Mouse (Mus musculus): ENCODE results near the gene Mlxip. TPM values are rescaled to one million over a fixed set of nuclear protein-coding genes. Genes with fewer than 3 reads are reported as not detected.

Gene Mlxip
- polyA plus RNA-seq, 1 experiment from 2014 or later, result 17.8 TPM

DNA sequence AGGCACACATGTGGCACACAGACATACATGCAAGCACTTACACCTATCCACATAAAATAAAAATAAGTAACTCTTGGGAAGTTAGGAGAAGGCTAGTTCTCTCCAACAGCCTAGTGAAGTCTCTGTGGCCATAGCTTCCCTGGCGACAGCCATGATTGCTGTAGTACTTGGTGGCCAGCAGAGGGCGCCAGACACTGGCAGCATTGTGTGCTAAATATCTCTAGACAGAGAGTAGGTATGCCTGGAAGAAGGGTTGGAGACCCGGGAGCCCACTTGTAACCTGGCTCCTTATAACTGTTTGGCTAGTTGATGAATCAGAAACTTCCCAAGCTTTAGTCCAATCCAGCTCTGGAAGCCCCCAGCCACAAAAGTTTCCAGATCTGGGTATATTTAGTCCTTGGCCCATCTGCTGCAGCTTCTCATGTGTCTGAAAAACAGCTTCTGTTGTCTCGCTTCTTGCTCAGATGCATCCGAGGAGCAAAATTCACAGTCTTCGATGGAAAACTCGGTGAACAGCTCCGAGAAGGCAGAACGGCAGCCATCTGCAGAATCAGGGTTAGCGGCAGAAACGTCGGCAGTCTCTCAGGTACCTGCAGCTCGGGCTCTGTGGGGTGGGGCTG, 25.6 kb upstream of the Mlxip start:
- peak; percentile 95 for TF ChIP-seq CTCF (IDR thresholded peaks at IDR 0.05; ENCODE audit: low read depth)

DNA sequence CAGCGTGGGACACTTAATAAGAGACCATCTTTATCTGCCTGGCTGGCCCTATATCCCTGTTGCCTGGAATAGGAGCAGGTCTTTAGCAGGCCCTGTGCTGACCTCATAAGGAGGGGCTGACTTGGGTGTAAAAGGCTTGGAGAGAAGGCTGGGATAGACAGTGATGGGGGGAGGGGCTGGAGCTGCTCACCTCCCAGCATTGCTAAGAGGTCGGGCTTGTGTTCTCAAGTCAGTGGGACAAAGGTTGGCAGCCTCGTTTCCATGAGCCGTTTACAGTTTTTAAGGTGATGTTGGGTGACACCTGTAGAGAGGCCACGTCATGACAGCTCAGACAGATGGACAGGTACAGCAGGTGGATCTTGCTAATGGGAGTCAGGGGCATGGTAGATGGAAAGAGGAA, 24.5 kb upstream of the Mlxip start:
- ATAC-seq, result no peak
- no peak overlapping the region for H3K4me3 ChIP-seq (ENCODE audit: low read depth, low read length)
- peaks cover 36% of the 10 kb centered on the region for H3K36me3 ChIP-seq (ENCODE audit: control insufficient read depth, insufficient read depth)

More for the DNA sequence above, 25.6 kb upstream of the Mlxip start:
- 76% methylated on average over 13 of the region's 13 CpGs for WGBS
- Histone ChIP-seq H3K27ac (ENCODE audit: low read depth, low read length) (no peak overlapping the region), H3K4me3 (ENCODE audit: low read depth, low read length) (no peak overlapping the region), H3K27me3 (replicated peaks; ENCODE audit: control insufficient read depth, insufficient read depth, low read length) (no peaks in the 10 kb centered on the region), H3K36me3 (ENCODE audit: control insufficient read depth, insufficient read depth) (peaks cover 37% of the 10 kb centered on the region), H3K9me3 (ENCODE audit: control insufficient read depth) (no peaks in the 10 kb centered on the region), H3K4me1 (replicated peaks; ENCODE audit: control insufficient read depth, insufficient read depth, low read length) (no peaks in the 10 kb centered on the region), H3K9ac (ENCODE audit: low read depth, low read length) (no peak overlapping the region), H3K4me2 (replicated peaks; ENCODE audit: low read depth) (no peak overlapping the region)
- no peak for ATAC-seq

DNA sequence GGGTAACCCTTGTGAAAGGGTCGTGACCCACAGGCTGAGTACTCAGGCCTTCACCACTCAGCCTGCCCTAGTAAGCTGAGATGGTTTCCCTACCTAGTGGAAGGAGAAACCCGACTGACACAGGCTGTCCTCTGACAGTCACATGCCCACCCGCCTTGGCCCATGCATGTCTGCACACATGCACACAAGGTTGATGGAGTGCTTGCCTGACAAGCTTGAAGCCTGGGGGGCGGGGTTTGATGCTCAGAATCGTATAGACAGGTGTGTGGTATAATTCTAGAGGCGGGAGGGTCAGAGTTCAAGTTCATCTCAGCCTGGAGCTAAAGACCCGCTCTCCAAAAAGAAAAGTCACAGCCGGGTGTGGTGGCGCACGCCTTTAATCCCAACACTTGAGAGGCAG, 19.3 kb upstream of the Mlxip start:
- H3K27ac ChIP-seq (ENCODE audit: low read depth, low read length), result no peak overlapping the region
- H3K4me1 ChIP-seq (replicated peaks; ENCODE audit: control insufficient read depth, insufficient read depth, low read length), result no peaks in the 10 kb centered on the region
- H3K4me2 ChIP-seq (replicated peaks; ENCODE audit: low read depth), result no peak overlapping the region
- H3K36me3 ChIP-seq (ENCODE audit: control insufficient read depth, insufficient read depth), result peaks cover 31% of the 10 kb centered on the region
- no peaks in the 10 kb centered on the region for H3K9me3 ChIP-seq (ENCODE audit: control insufficient read depth)
- TF ChIP-seq CTCF (IDR thresholded peaks at IDR 0.05; ENCODE audit: low read depth), result no peak
- WGBS, result 87% methylated on average over 10 of the region's 10 CpGs
- H3K4me3 ChIP-seq (ENCODE audit: low read depth, low read length), result no peak overlapping the region
- no peak overlapping the region for H3K9ac ChIP-seq (ENCODE audit: low read depth, low read length)
- no peak for ATAC-seq
- no peaks in the 10 kb centered on the region for H3K27me3 ChIP-seq (replicated peaks; ENCODE audit: control insufficient read depth, insufficient read depth, low read length)

More for the DNA sequence above, 24.5 kb upstream of the Mlxip start:
- TF ChIP-seq CTCF (IDR thresholded peaks at IDR 0.05; ENCODE audit: low read depth), result no peak
- Histone ChIP-seq H3K27ac (ENCODE audit: low read depth, low read length) (no peak overlapping the region), H3K27me3 (replicated peaks; ENCODE audit: control insufficient read depth, insufficient read depth, low read length) (no peaks in the 10 kb centered on the region), H3K4me1 (replicated peaks; ENCODE audit: control insufficient read depth, insufficient read depth, low read length) (no peaks in the 10 kb centered on the region), H3K4me2 (replicated peaks; ENCODE audit: low read depth) (no peak overlapping the region), H3K9me3 (ENCODE audit: control insufficient read depth) (no peaks in the 10 kb centered on the region), H3K9ac (ENCODE audit: low read depth, low read length) (no peak overlapping the region)
- WGBS, result 90% methylated on average over 5 of the region's 5 CpGs

DNA sequence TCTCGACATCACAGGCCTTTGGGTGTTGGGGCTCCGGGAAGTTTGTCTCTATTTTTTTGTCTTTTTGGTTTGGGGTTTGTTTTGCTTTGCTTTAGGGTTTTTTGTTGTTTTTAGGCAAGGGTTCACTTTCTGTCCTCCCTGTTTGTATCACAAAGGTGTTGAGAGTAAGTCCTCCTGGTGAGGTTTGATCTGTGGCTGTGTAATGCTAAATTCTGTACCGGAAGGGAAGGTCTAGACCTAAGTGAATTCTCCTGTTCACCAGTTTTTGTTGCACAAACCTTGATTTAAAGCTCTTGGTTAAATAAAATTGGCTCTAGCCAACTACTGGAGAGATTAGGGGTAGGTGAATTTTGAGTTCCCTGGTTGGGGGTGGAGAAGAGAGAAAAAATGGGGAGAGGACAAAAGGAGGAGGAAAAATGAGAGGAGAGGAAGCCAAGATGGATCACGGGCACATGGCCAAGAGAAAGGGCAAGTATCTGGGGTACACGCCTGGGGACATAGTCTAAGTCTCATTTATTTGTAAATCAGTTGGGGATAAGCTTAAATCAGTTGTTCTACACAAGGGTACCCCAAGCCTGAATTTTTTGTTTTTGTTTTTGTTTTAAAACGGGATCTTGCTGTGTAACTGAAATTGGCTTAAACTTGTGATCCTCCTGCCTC, 18.7 kb upstream of the Mlxip start:
- TF ChIP-seq CTCF (IDR thresholded peaks at IDR 0.05; ENCODE audit: low read depth), result no peak
- no peaks in the 10 kb centered on the region for H3K9me3 ChIP-seq (ENCODE audit: control insufficient read depth)
- no peaks in the 10 kb centered on the region for H3K4me1 ChIP-seq (replicated peaks; ENCODE audit: control insufficient read depth, insufficient read depth, low read length)
- H3K36me3 ChIP-seq (ENCODE audit: control insufficient read depth, insufficient read depth), result peaks cover 27% of the 10 kb centered on the region
- no peak overlapping the region for H3K27ac ChIP-seq (ENCODE audit: low read depth, low read length)
- H3K4me2 ChIP-seq (replicated peaks; ENCODE audit: low read depth), result peak overlapping the region; percentile 41; the same call in 1 of the 2 replicates
- H3K9ac ChIP-seq (ENCODE audit: low read depth, low read length), result no peak overlapping the region
- no peak for ATAC-seq
- WGBS, result 83% methylated on average over 6 of the region's 6 CpGs
- H3K4me3 ChIP-seq (ENCODE audit: low read depth, low read length), result no peak overlapping the region
- no peaks in the 10 kb centered on the region for H3K27me3 ChIP-seq (replicated peaks; ENCODE audit: control insufficient read depth, insufficient read depth, low read length)

DNA sequence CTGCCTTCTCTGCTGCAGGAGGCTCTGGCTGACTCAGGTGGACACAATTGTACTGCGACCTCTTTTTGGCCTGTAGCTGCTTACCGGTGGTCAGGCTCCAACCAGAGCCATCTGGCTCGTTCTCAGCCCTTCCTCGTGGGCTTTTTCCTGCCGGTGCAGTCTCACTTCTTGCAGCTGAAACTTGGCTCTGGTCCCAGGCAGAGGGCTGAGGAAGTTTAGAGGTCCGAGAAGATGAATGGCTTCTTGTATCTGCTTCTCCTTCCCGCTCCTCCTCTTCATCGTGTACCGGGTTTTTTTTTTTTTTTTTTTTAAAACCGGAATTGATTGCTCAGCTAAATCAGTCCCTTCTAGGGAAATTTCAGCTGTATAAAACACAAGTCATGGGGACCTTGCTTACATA, 18.0 kb upstream of the Mlxip start:
- ATAC-seq, result 0 out of 2 replicates have a peak, but pooled peaks have one; percentile 19
- Histone ChIP-seq H3K4me3 (ENCODE audit: low read depth, low read length) (no peak overlapping the region), H3K27ac (ENCODE audit: low read depth, low read length) (peak overlapping the region; percentile 35; the same call in 1 of the 2 replicates), H3K9me3 (ENCODE audit: control insufficient read depth) (no peaks in the 10 kb centered on the region), H3K4me2 (replicated peaks; ENCODE audit: low read depth) (peak overlapping the region; percentile 41), H3K9ac (ENCODE audit: low read depth, low read length) (no peak overlapping the region), H3K27me3 (replicated peaks; ENCODE audit: control insufficient read depth, insufficient read depth, low read length) (no peaks in the 10 kb centered on the region), H3K36me3 (ENCODE audit: control insufficient read depth, insufficient read depth) (peaks cover 21% of the 10 kb centered on the region), H3K4me1 (replicated peaks; ENCODE audit: control insufficient read depth, insufficient read depth, low read length) (no peaks in the 10 kb centered on the region)
- TF ChIP-seq CTCF (IDR thresholded peaks at IDR 0.05; ENCODE audit: low read depth), result no peak
- 40% methylated on average over 10 of the region's 10 CpGs for WGBS

DNA sequence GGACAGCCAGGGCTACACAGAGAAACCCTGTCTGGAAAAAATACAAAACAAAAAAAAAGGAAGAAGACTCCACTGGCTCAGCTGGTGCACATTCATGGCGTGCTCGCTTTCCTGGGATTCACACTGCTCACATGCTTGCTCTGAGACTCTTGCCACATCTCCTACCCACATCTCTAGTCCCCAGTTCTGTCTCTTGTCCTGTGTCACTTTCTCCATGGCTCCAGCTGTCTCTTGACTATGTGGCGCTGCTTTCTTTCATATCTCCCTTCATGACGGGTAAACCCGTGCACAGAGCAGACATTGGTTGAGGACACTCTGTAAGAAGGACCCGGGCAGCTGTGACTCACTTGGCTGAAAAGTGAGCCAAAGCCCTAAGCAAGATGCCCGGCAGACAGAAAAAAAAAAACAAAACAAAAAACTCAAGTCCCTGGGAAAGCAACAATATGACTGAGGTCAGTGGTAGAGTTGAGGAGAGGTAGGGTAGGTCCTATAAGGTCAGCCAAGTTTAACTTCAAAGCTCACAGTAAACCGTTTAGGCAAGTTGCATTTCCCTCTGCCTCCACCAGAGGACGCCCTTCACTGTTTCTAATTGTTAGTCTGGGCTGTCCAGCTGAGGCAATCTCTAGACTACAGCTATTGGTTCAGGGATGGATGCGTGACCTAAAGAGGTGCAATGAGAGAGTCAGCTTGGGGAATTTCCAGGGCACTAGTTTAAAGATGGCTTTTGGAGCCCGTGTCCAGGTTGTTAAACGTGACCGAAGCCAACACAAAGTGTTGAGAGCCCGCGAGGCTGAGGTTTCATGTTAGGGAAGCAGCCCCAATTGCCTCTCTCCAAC, 17.3 kb upstream of the Mlxip start:
- no peak overlapping the region for H3K4me3 ChIP-seq (ENCODE audit: low read depth, low read length)
- no peaks in the 10 kb centered on the region for H3K27me3 ChIP-seq (replicated peaks; ENCODE audit: control insufficient read depth, insufficient read depth, low read length)
- H3K27ac ChIP-seq (ENCODE audit: low read depth, low read length), result no peak overlapping the region
- H3K4me2 ChIP-seq (replicated peaks; ENCODE audit: low read depth), result 0 out of 2 replicates have a peak overlapping the region, but pooled peaks have one; percentile 13
- TF ChIP-seq CTCF (IDR thresholded peaks at IDR 0.05; ENCODE audit: low read depth), result peak; percentile 97
- H3K9me3 ChIP-seq (ENCODE audit: control insufficient read depth), result no peaks in the 10 kb centered on the region
- H3K9ac ChIP-seq (ENCODE audit: low read depth, low read length), result no peak overlapping the region
- 57% methylated on average over 15 of the region's 15 CpGs for WGBS
- peaks cover 13% of the 10 kb centered on the region; the same call in 1 of the 2 replicates for H3K36me3 ChIP-seq (ENCODE audit: control insufficient read depth, insufficient read depth)
- ATAC-seq, result peak; percentile 65
- H3K4me1 ChIP-seq (replicated peaks; ENCODE audit: control insufficient read depth, insufficient read depth, low read length), result no peaks in the 10 kb centered on the region

Data from intestine, postnatal 0 days (tissue).